Mouse (Mus musculus) left cerebral cortex, postnatal 14 days (tissue): ENCODE measurements around the gene Prkcd. TPM values are rescaled to one million over a fixed set of nuclear protein-coding genes. Genes with fewer than 3 reads are reported as not detected.
"Not testable (repeated sequence)": the region's sequence is repeated elsewhere in the genome, so short reads cannot be mapped to it uniquely, and the experiment has no call there.

Experiments
- DNase-seq, 2 experiments: peaks; one replicate each; pipeline ENCODE4 v3.0.0; 2021 to 2022; ENCODE audit warnings: low spot score in 2 of 2, mixed read lengths in 1 of 2
- intact Hi-C: fragments of 180-260 bp; cut with DNase I; formaldehyde crosslinking; loops from one replicate; pipeline ENCODE4 v1.15.1; 2025
- total RNA-seq, 2 experiments: library from RNA; stranded (reverse); gene quantifications; 2 replicates each; pipeline ENCODE4 v1.2.3; 2021

Prkcd gene
- total RNA-seq, 2 experiments from 2014 or later, result 12.5 to 15.7 TPM

- intact Hi-C loops, result no loop called here
- no peak for DNase-seq
Measured at GRCm38 (mm10) chr14:30584497-30585251, 41.3 kb downstream of the Prkcd start.

GRCm38 (mm10) chr14:30584077-30584476 lies 41.9 kb downstream of the Prkcd start:
- no peak for DNase-seq
- intact Hi-C loops, result no loop called here

- DNase-seq, result no peak
- intact Hi-C loops, result no loop called here
Measured at GRCm38 (mm10) chr14:30581238-30581637, 44.8 kb downstream of the Prkcd start.

GRCm38 (mm10) chr14:30579882-30580281 lies 46.1 kb downstream of the Prkcd start:
- no peak for DNase-seq
- intact Hi-C loops, result no loop called here

GRCm38 (mm10) chr14:30579180-30579579 lies 46.8 kb downstream of the Prkcd start:
- intact Hi-C loops, result no loop called here
- no peak for DNase-seq

GRCm38 (mm10) chr14:30577303-30578062 lies 48.5 kb downstream of the Prkcd start:
- intact Hi-C loops, DNase-seq: not testable (repeated sequence)

- intact Hi-C loops, result no loop called here
- DNase-seq, result no peak
Measured at GRCm38 (mm10) chr14:30576260-30576659, 49.8 kb downstream of the Prkcd start.

- no peak for DNase-seq
- intact Hi-C loops, result no loop called here
Measured at GRCm38 (mm10) chr14:30575791-30576190, 50.2 kb downstream of the Prkcd start.

GRCm38 (mm10) chr14:30573983-30574584 lies 51.9 kb downstream of the Prkcd start:
- intact Hi-C loops, result no loop called here
- peak; percentile 85 to 89 for DNase-seq

GRCm38 (mm10) chr14:30573235-30573634 lies 52.8 kb downstream of the Prkcd start:
- intact Hi-C loops, result no loop called here
- no peak for DNase-seq

- intact Hi-C loops, result no loop called here
- DNase-seq, result no peak
Measured at GRCm38 (mm10) chr14:30572253-30572652, 53.8 kb downstream of the Prkcd start.

GRCm38 (mm10) chr14:30570303-30570702 lies 55.7 kb downstream of the Prkcd start:
- no peak for DNase-seq
- intact Hi-C loops, result no loop called here

GRCm38 (mm10) chr14:30568016-30568415 lies 58.0 kb downstream of the Prkcd start:
- DNase-seq, result no peak
- intact Hi-C loops, result no loop called here

- intact Hi-C loops, result no loop called here
- DNase-seq, result no peak
Measured at GRCm38 (mm10) chr14:30566317-30566716, 59.7 kb downstream of the Prkcd start.

- intact Hi-C loops, result no loop called here
- peak in 1 of 2 experiments; percentile 51 for DNase-seq
Measured at GRCm38 (mm10) chr14:30564451-30564850, 61.6 kb downstream of the Prkcd start.

GRCm38 (mm10) chr14:30562343-30562742 lies 63.7 kb downstream of the Prkcd start:
- intact Hi-C loops, result no loop called here

GRCm38 (mm10) chr14:30561470-30562187 lies 64.4 kb downstream of the Prkcd start:
- intact Hi-C loops, result no loop called here
- DNase-seq, result peak in 1 of 2 experiments; percentile 40

More at GRCm38 (mm10) chr14:30562343-30562742, 63.7 kb downstream of the Prkcd start:
- DNase-seq, result no peak

- intact Hi-C loops, result no loop called here
- no peak for DNase-seq
Measured at GRCm38 (mm10) chr14:30560803-30561389, 65.1 kb downstream of the Prkcd start.

- no peak for DNase-seq
- intact Hi-C loops, result no loop called here
Measured at GRCm38 (mm10) chr14:30559321-30559850, 66.6 kb downstream of the Prkcd start.
